Mouse (Mus musculus): ENCODE results near the gene Akr1a1. TPM values are rescaled to one million over a fixed set of nuclear protein-coding genes. Genes with fewer than 3 reads are reported as not detected.

Akr1a1 gene
- polyA plus RNA-seq, 1 experiment from 2014 or later: 817 TPM

Other genes starting within 250 kb of the Akr1a1 start
- 11.0 and 11.5 TPM in 2 replicates for gene Mast2, start 187.5 kb downstream of the Akr1a1 start, polyA plus RNA-seq (2015; fragmentation: Nextera tagmentation; extraction: Ambion mirVana)
- gene Ipp, start 144.1 kb downstream of the Akr1a1 start, polyA plus RNA-seq (2015; fragmentation: Nextera tagmentation; extraction: Ambion mirVana): 14.1 and 14.7 TPM in 2 replicates
- 21.2 and 22.1 TPM in 2 replicates for gene Tmem69, start 95.7 kb downstream of the Akr1a1 start, polyA plus RNA-seq (2015; fragmentation: Nextera tagmentation; extraction: Ambion mirVana)
- 32.5 and 37.2 TPM in 2 replicates for gene Gpbp1l1, start 94.0 kb downstream of the Akr1a1 start, polyA plus RNA-seq (2015; fragmentation: Nextera tagmentation; extraction: Ambion mirVana)
- 17.6 and 22.5 TPM in 2 replicates for gene Ccdc17, start 55.0 kb downstream of the Akr1a1 start, polyA plus RNA-seq (2015; fragmentation: Nextera tagmentation; extraction: Ambion mirVana)
- gene Nasp, start 23.7 kb downstream of the Akr1a1 start, polyA plus RNA-seq (2015; fragmentation: Nextera tagmentation; extraction: Ambion mirVana): 101 and 111 TPM in 2 replicates
- gene Prdx1, start 33.9 kb upstream of the Akr1a1 start, polyA plus RNA-seq (2015; fragmentation: Nextera tagmentation; extraction: Ambion mirVana): 1,438 and 1,494 TPM in 2 replicates
- 21.5 and 23.5 TPM in 2 replicates for gene Mmachc, start 56.7 kb upstream of the Akr1a1 start, polyA plus RNA-seq (2015; fragmentation: Nextera tagmentation; extraction: Ambion mirVana)
- 29.4 and 35.2 TPM in 2 replicates for gene Ccdc163, start 56.8 kb upstream of the Akr1a1 start, polyA plus RNA-seq (2015; fragmentation: Nextera tagmentation; extraction: Ambion mirVana)
- 8.2 and 8.3 TPM in 2 replicates for gene Tesk2, start 69.3 kb upstream of the Akr1a1 start, polyA plus RNA-seq (2015; fragmentation: Nextera tagmentation; extraction: Ambion mirVana)
- gene Toe1, start 156.0 kb upstream of the Akr1a1 start, polyA plus RNA-seq (2015; fragmentation: Nextera tagmentation; extraction: Ambion mirVana): 35.2 and 36.5 TPM in 2 replicates
- gene Mutyh, start 156.0 kb upstream of the Akr1a1 start, polyA plus RNA-seq (2015; fragmentation: Nextera tagmentation; extraction: Ambion mirVana): 17.0 and 17.7 TPM in 2 replicates
- gene Hpdl, start 170.0 kb upstream of the Akr1a1 start, polyA plus RNA-seq (2015; fragmentation: Nextera tagmentation; extraction: Ambion mirVana): 0.40 and 0.49 TPM in 2 replicates
- 0.40 and 0.70 TPM in 2 replicates for gene Zswim5, start 225.7 kb upstream of the Akr1a1 start, polyA plus RNA-seq (2015; fragmentation: Nextera tagmentation; extraction: Ambion mirVana)

Data from lung, embryonic 16.5 days (tissue).